Mouse (Mus musculus) left cerebral cortex, postnatal 36 days (tissue): ENCODE data around the gene Gm10251. TPM values are rescaled to one million over a fixed set of nuclear protein-coding genes. Genes with fewer than 3 reads are reported as not detected.
"Not testable (repeated sequence)": the region's sequence is repeated elsewhere in the genome, so short reads cannot be mapped to it uniquely, and the experiment has no call there.

Source experiments
- DNase-seq, 2 experiments: peaks; one replicate each; pipeline ENCODE4 v3.0.0; 2021 to 2022; ENCODE audit warnings: low spot score in 2 of 2, mixed read lengths in 1 of 2
- intact Hi-C: fragments of 180-260 bp; cut with DNase I; formaldehyde crosslinking; loops from one replicate; pipeline ENCODE4 v1.15.1; 2025
- total RNA-seq, 2 experiments: library from RNA; stranded (reverse); gene quantifications; 2 replicates each; pipeline ENCODE4 v1.2.3; 2021

Gene Gm10251
- not detected for total RNA-seq

- DNase-seq, intact Hi-C loops: not testable (repeated sequence)
These were observed at the start of gene Gm10251 for GRCm38 (mm10) chr14:6684070-6684469. Gene Gm10251, minus strand, starts transcription at chr14:6684170.

GRCm38 (mm10) chr14:6720151-6720550 lies 36.2 kb upstream of the Gm10251 start, which contains the start of gene Gm8050:
Gene Gm8050, minus strand, starts transcription at chr14:6720251.
- DNase-seq, intact Hi-C loops: not testable (repeated sequence)

- DNase-seq, intact Hi-C loops: not testable (repeated sequence)
These were observed 61.7 kb downstream of the Gm10251 start, which contains the start of gene Gm3460 for GRCm38 (mm10) chr14:6622318-6622717. Gene Gm3460, minus strand, starts transcription at chr14:6622418.

- intact Hi-C loops: not testable (repeated sequence)
- DNase-seq: peak; percentile 2 to 11
These were observed 77.5 kb downstream of the Gm10251 start for GRCm38 (mm10) chr14:6606436-6606835.

GRCm38 (mm10) chr14:6605004-6605403 lies 79.0 kb downstream of the Gm10251 start:
- intact Hi-C loops: not testable (repeated sequence)
- peak; percentile 10 to 25 for DNase-seq

GRCm38 (mm10) chr14:6604551-6604950 lies 79.4 kb downstream of the Gm10251 start:
- peak; percentile 2 to 5 for DNase-seq
- intact Hi-C loops: not testable (repeated sequence)

- intact Hi-C loops, DNase-seq: not testable (repeated sequence)
These were observed 93.5 kb downstream of the Gm10251 start, which contains the start of gene Gm3629 for GRCm38 (mm10) chr14:6590513-6590912. Gene Gm3629, minus strand, starts transcription at chr14:6590613.

Other genes with a start within 250 kb of the Gm10251 start
- not detected for gene Gm3594, start 239.6 kb downstream of the Gm10251 start, total RNA-seq
- gene Gm8356, start 146.9 kb downstream of the Gm10251 start, total RNA-seq: not detected
- gene Gm3629, start 93.6 kb downstream of the Gm10251 start, total RNA-seq: 1 to 10 TPM in 1 of 2 experiments, under 1 TPM in 1; 0.68 to 1.2 TPM
- not detected for gene Gm3460, start 61.8 kb downstream of the Gm10251 start, total RNA-seq
- not detected for gene Gm8050, start 36.1 kb upstream of the Gm10251 start, total RNA-seq
- 1 to 10 TPM; 1.8 to 4.1 TPM for gene Gm3636, start 58.2 kb upstream of the Gm10251 start, total RNA-seq
- not detected for gene Gm8362, start 90.2 kb upstream of the Gm10251 start, total RNA-seq
- gene Gm3642, start 156.1 kb upstream of the Gm10251 start, total RNA-seq: under 1 TPM; 0.27 to 0.57 TPM
- 1 to 10 TPM; 1.3 to 1.6 TPM for gene Gm3667, start 205.8 kb upstream of the Gm10251 start, total RNA-seq